8 mouse cellular contexts compared by ENCODE assay signal in the genomic region with DNA sequence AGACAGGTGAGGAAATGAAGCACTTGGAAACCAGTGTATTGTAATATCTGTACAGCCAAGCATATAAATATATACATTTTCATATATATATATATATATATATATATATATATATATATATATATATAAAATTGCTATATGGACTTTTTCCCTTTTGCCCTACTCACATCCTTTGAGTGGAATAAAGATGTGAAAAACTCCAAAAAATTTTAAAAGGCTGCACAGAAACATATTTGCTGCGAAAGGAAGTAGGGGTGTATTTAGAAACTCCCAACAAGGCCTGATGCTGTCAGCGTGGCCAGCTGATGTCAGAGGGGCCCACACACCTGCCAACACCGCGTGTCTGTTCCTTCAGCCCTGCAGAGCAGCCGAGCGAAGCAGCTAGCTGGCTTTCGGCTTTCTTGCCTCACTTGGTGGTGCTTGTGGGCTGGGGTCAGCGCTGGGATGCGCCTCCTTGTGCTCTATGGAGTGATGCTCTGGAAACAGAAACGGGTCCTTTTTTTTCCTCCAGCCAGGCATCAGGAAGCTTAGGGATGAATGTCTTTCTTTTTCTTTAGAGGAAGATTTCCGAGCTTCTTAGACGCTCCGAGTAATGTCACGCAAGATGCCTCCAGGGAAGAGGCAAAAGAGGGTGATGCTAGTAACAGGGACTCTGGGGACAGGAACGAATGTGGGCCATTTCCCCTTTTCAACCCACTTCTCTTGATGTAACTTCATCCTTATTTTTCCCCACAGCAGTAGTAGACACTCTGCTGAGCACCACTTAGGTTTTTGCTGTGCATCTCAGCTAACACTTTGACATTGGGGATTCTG. TPM values are rescaled to one million over a fixed set of nuclear protein-coding genes. Genes with fewer than 3 reads are reported as not detected.
DNase-seq lines count a peak whose midpoint lies in the region; ATAC-seq and TF ChIP-seq lines count a peak whose summit lies in the region.

No protein-coding gene starts in this region.

- no peak for TF ChIP-seq CTCF in forebrain, postnatal 0 days (IDR thresholded peaks at IDR 0.05; ENCODE audit: low read depth)

- peaks cover 24% of the 10 kb centered on the region for H3K4me1 ChIP-seq in forebrain, embryonic 10.5 days
- H3K4me1 ChIP-seq in forebrain, postnatal 0 days (ENCODE audit: insufficient read depth), result no peaks in the 10 kb centered on the region
- H3K4me1 ChIP-seq in embryonic facial prominence, embryonic 15.5 days, result 0 out of 2 replicates have a peak, but pooled peaks cover 11% of the 10 kb centered on the region
- H3K4me1 ChIP-seq in midbrain, embryonic 11.5 days (ENCODE audit: control insufficient read depth, insufficient read depth, low read length), result peaks cover 16% of the 10 kb centered on the region

- no peak overlapping the region for H3K4me2 ChIP-seq in forebrain, postnatal 0 days (ENCODE audit: low read depth)
- H3K4me2 ChIP-seq in embryonic facial prominence, embryonic 15.5 days (replicated peaks), result no peak overlapping the region
- H3K4me2 ChIP-seq in midbrain, embryonic 11.5 days, result peak overlapping the region; percentile 71

- H3K36me3 ChIP-seq in forebrain, embryonic 10.5 days (replicated peaks), result no peaks in the 10 kb centered on the region
- no peaks in the 10 kb centered on the region for H3K36me3 ChIP-seq in forebrain, postnatal 0 days (ENCODE audit: insufficient read depth)
- no peaks in the 10 kb centered on the region for H3K36me3 ChIP-seq in embryonic facial prominence, embryonic 15.5 days
- H3K36me3 ChIP-seq in midbrain, embryonic 11.5 days (ENCODE audit: control insufficient read depth, insufficient read depth, low read length), result no peaks in the 10 kb centered on the region

- no peak overlapping the region for H3K27ac ChIP-seq in forebrain, embryonic 10.5 days
- H3K27ac ChIP-seq in forebrain, postnatal 0 days (ENCODE audit: low read depth, low read length), result no peak overlapping the region
- H3K27ac ChIP-seq in embryonic facial prominence, embryonic 15.5 days (replicated peaks), result no peak overlapping the region
- H3K27ac ChIP-seq in midbrain, embryonic 11.5 days (ENCODE audit: low read depth, low read length), result no peak overlapping the region

- H3K4me3 ChIP-seq in forebrain, embryonic 10.5 days, result peak overlapping the region; percentile 97
- H3K4me3 ChIP-seq in forebrain, postnatal 0 days (ENCODE audit: low read depth, low read length), result no peak overlapping the region
- H3K4me3 ChIP-seq in embryonic facial prominence, embryonic 15.5 days (replicated peaks), result 0 out of 2 replicates have a peak overlapping the region, but pooled peaks have one; percentile 4
- no peak overlapping the region for H3K4me3 ChIP-seq in midbrain, embryonic 11.5 days (ENCODE audit: low read depth, low read length)

- H3K27me3 ChIP-seq in forebrain, embryonic 10.5 days (ENCODE audit: poor library complexity, severe bottlenecking), result peaks cover 15% of the 10 kb centered on the region
- H3K27me3 ChIP-seq in forebrain, postnatal 0 days (ENCODE audit: insufficient read depth, low read length), result no peaks in the 10 kb centered on the region
- H3K27me3 ChIP-seq in embryonic facial prominence, embryonic 15.5 days, result peaks cover 12% of the 10 kb centered on the region; the same call in 1 of the 2 replicates
- H3K27me3 ChIP-seq in midbrain, embryonic 11.5 days (ENCODE audit: control insufficient read depth, insufficient read depth, low read length), result no peaks in the 10 kb centered on the region

- no peak for DNase-seq in forebrain, embryonic 10.5 days (ENCODE audit: extremely low spot score, low spot score)
- no peak for DNase-seq in forebrain, postnatal 0 days
- peak; percentile 6 for DNase-seq in CD4-positive helper T cell, adult 2 months (ENCODE audit: low read depth, low spot score)
- peak; percentile 89 for DNase-seq in midbrain, embryonic 11.5 days (ENCODE audit: low spot score, missing footprints)
- DNase-seq in thymus, postnatal 14 days, result peak; percentile 79
- DNase-seq in layer of hippocampus, postnatal 14 days (ENCODE audit: low spot score in 2 of 2), result no peak
- DNase-seq in urinary bladder, postnatal 36 days (ENCODE audit: low spot score in 2 of 2), result no peak

- H3K9me3 ChIP-seq in forebrain, embryonic 10.5 days, result no peaks in the 10 kb centered on the region
- no peaks in the 10 kb centered on the region for H3K9me3 ChIP-seq in forebrain, postnatal 0 days (ENCODE audit: low read length)
- no peaks in the 10 kb centered on the region for H3K9me3 ChIP-seq in embryonic facial prominence, embryonic 15.5 days (replicated peaks)
- no peaks in the 10 kb centered on the region for H3K9me3 ChIP-seq in midbrain, embryonic 11.5 days (ENCODE audit: control insufficient read depth, low read length)

- no peak overlapping the region for H3K9ac ChIP-seq in forebrain, postnatal 0 days
- no peak overlapping the region for H3K9ac ChIP-seq in embryonic facial prominence, embryonic 15.5 days
- H3K9ac ChIP-seq in midbrain, embryonic 11.5 days (ENCODE audit: low read length), result no peak overlapping the region

- WGBS in forebrain, embryonic 10.5 days, result 9% methylated on average over 15 of the region's 15 CpGs
- WGBS in forebrain, postnatal 0 days, result 21% methylated on average over 15 of the region's 15 CpGs
- WGBS in embryonic facial prominence, embryonic 15.5 days, result 20% methylated on average over 15 of the region's 15 CpGs
- 11% methylated on average over 15 of the region's 15 CpGs for WGBS in midbrain, embryonic 11.5 days

- ATAC-seq in forebrain, postnatal 0 days, result no peak
- ATAC-seq in embryonic facial prominence, embryonic 15.5 days (ENCODE audit: insufficient number of reproducible peaks, low FRiP score, low TSS enrichment, low read depth), result no peak
- no peak for ATAC-seq in midbrain, embryonic 11.5 days (ENCODE audit: low FRiP score)

RNA-seq across cellular contexts. Expression of a gene that starts 2.9 kb away (rescaled TPM):
- 7.3 and 8.7 TPM in 2 replicates for polyA plus RNA-seq in forebrain, embryonic 10.5 days (2016; fragmentation: Nextera tagmentation; extraction: Ambion mirVana)
- 105 and 122 TPM in 2 replicates for total RNA-seq in forebrain, postnatal 0 days (2014; rRNA removed)
- 10.0 and 12.3 TPM in 2 replicates for polyA plus RNA-seq in forebrain, postnatal 0 days (2015; fragmentation: Nextera tagmentation; extraction: Ambion mirVana)
- 10.1 and 12.6 TPM in 2 replicates for polyA plus RNA-seq in embryonic facial prominence, embryonic 15.5 days (2015; fragmentation: Nextera tagmentation; extraction: Ambion mirVana)
- polyA plus RNA-seq in midbrain, embryonic 11.5 days (2014; fragmentation: Nextera tagmentation; extraction: Ambion mirVana), result 9.1 and 9.4 TPM in 2 replicates
- 100 to 1,000 TPM; 114 to 125 TPM for total RNA-seq in layer of hippocampus, postnatal 14 days (2021)

RNA-seq across cellular contexts. Expression of a gene that starts 14.8 kb away (rescaled TPM):
- 79.9 and 81.1 TPM in 2 replicates for polyA plus RNA-seq in forebrain, embryonic 10.5 days (2016; fragmentation: Nextera tagmentation; extraction: Ambion mirVana)
- 135 and 173 TPM in 2 replicates for total RNA-seq in forebrain, postnatal 0 days (2014; rRNA removed)
- polyA plus RNA-seq in forebrain, postnatal 0 days (2015; fragmentation: Nextera tagmentation; extraction: Ambion mirVana), result 119 and 121 TPM in 2 replicates
- polyA plus RNA-seq in embryonic facial prominence, embryonic 15.5 days (2015; fragmentation: Nextera tagmentation; extraction: Ambion mirVana), result 54.9 and 56.4 TPM in 2 replicates
- polyA plus RNA-seq in midbrain, embryonic 11.5 days (2014; fragmentation: Nextera tagmentation; extraction: Ambion mirVana), result 110 and 114 TPM in 2 replicates
- total RNA-seq in layer of hippocampus, postnatal 14 days (2021), result 100 to 1,000 TPM in 1 of 2 experiments, 10 to 100 TPM in 1; 95.6 to 110 TPM

Comparison
In these comparisons a context has a peak if more than half of its experiments do, and no peak if none do; other contexts are left out.
1. H3K4me3 ChIP-seq: peak in forebrain, embryonic 10.5 days (single experiment) and embryonic facial prominence, embryonic 15.5 days (single experiment); none in forebrain, postnatal 0 days (single experiment) and midbrain, embryonic 11.5 days (single experiment).
2. DNase-seq: peak in CD4-positive helper T cell, adult 2 months (single experiment), midbrain, embryonic 11.5 days (single experiment) and thymus, postnatal 14 days (single experiment); none in forebrain, embryonic 10.5 days (single experiment), forebrain, postnatal 0 days (single experiment), layer of hippocampus, postnatal 14 days (0 of 2) and urinary bladder, postnatal 36 days (0 of 2).